Mouse (Mus musculus) thymus, adult 2 months (tissue): ENCODE measurements around the gene Pias1. TPM values are rescaled to one million over a fixed set of nuclear protein-coding genes. Genes with fewer than 3 reads are reported as not detected.
"Not testable (repeated sequence)": the region's sequence is repeated elsewhere in the genome, so short reads cannot be mapped to it uniquely, and the experiment has no call there.

Source experiments
- DNase-seq: peaks from one replicate; pipeline ENCODE4 v3.0.0; 2021
- H3K27ac ChIP-seq: fragments of 200-500 bp; 2 replicates; pipeline ENCODE4 v1.5.1; 2012; ENCODE audit warnings: low read length, control low read depth; ENCODE audit not compliant: control insufficient read depth, insufficient read depth
- H3K27me3 ChIP-seq: fragments of 200-500 bp; 2 replicates; pipeline ENCODE4 v1.6.1; 2012; ENCODE audit warnings: mild to moderate bottlenecking, low read length, moderate library complexity, mixed read lengths; ENCODE audit not compliant: control insufficient read depth, insufficient read depth
- H3K36me3 ChIP-seq: fragments of 200-500 bp; 2 replicates; pipeline ENCODE4 v1.6.1; 2012; ENCODE audit warnings: mild to moderate bottlenecking, low read length, moderate library complexity; ENCODE audit not compliant: control insufficient read depth, insufficient read depth
- H3K4me1 ChIP-seq: fragments of 200-500 bp; replicated peaks from 2 replicates; pipeline ENCODE4 v1.6.1; 2012; ENCODE audit warnings: low read length; ENCODE audit not compliant: control insufficient read depth, insufficient read depth
- H3K4me3 ChIP-seq: fragments of 200-500 bp; 2 replicates; pipeline ENCODE4 v1.5.1; 2012; ENCODE audit warnings: mild to moderate bottlenecking, low read length, control low read depth, moderate library complexity; ENCODE audit not compliant: control insufficient read depth, insufficient read depth
- CTCF ChIP-seq: fragments of 200-500 bp; IDR thresholded peaks from 2 replicates; pipeline ENCODE4 v1.5.1; 2012; ENCODE audit warnings: mild to moderate bottlenecking, control low read depth, low read length, moderate library complexity, borderline replicate concordance; ENCODE audit not compliant: control insufficient read depth, poor library complexity, insufficient read depth; ENCODE audit errors: extremely low read depth
- POLR2A ChIP-seq: fragments of 200-500 bp; IDR thresholded peaks from 2 replicates; pipeline ENCODE4 v1.6.1; 2012; ENCODE audit warnings: mild to moderate bottlenecking, low read length, control low read depth, moderate library complexity; ENCODE audit not compliant: control insufficient read depth, poor library complexity, insufficient read depth; ENCODE audit errors: extremely low read depth
- WGBS: fragments of 180-500 bp; shearing (Covaris S2); methylation state at CpG from one replicate; pipeline ENCODE4 v1.1.7; 2018; 5-methylcytosine and 5-hydroxymethylcytosine counted together
- polyA plus RNA-seq: library from polyadenylated mRNA; depleted of rRNA; stranded (reverse); fragments of >200 nt; gene quantifications from 2 replicates; pipeline ENCODE4 v1.2.3, GENCODE M21; 2012

Pias1 gene
- polyA plus RNA-seq, 1 experiment: 60.9 TPM

GRCm38 (mm10) chr9:62894486-62894885 lies 93.2 kb downstream of the Pias1 start:
- no peaks in the 10 kb centered on the region for H3K27me3 ChIP-seq
- DNase-seq: no peak
- no peak overlapping the region for H3K27ac ChIP-seq
- peaks cover 38% of the 10 kb centered on the region for H3K36me3 ChIP-seq
- H3K4me1 ChIP-seq: no peaks in the 10 kb centered on the region
- 96% methylated on average over 1 of the region's 1 CpGs for WGBS
- TF ChIP-seq POLR2A (no peak), CTCF (no peak)
- no peak overlapping the region for H3K4me3 ChIP-seq

GRCm38 (mm10) chr9:62881871-62882270 lies 105.9 kb downstream of the Pias1 start:
- no peaks in the 10 kb centered on the region for H3K4me1 ChIP-seq
- H3K27me3 ChIP-seq: no peaks in the 10 kb centered on the region
- TF ChIP-seq CTCF (no peak), POLR2A (no peak)
- 93% methylated on average over 12 of the region's 12 CpGs for WGBS
- H3K4me3 ChIP-seq: no peak overlapping the region
- H3K36me3 ChIP-seq: peaks cover 56% of the 10 kb centered on the region
- no peak overlapping the region for H3K27ac ChIP-seq
- DNase-seq: no peak

- Histone ChIP-seq H3K27ac (no peak overlapping the region), H3K27me3 (no peaks in the 10 kb centered on the region), H3K4me3 (no peak overlapping the region), H3K36me3 (peaks cover 19% of the 10 kb centered on the region), H3K4me1 (peaks cover 3% of the 10 kb centered on the region; the same call in 1 of the 2 replicates)
- TF ChIP-seq POLR2A: no peak
- no peak for TF ChIP-seq CTCF
- no peak for DNase-seq
- 95% methylated on average over 2 of the region's 2 CpGs for WGBS
Measured at GRCm38 (mm10) chr9:62877825-62878224, 109.9 kb downstream of the Pias1 start.

GRCm38 (mm10) chr9:62876966-62877616 lies 110.6 kb downstream of the Pias1 start:
- WGBS: 82% methylated on average over 7 of the region's 7 CpGs
- Histone ChIP-seq H3K4me3 (no peak overlapping the region), H3K4me1 (peaks cover 3% of the 10 kb centered on the region; the same call in 1 of the 2 replicates), H3K27ac (no peak overlapping the region), H3K27me3 (no peaks in the 10 kb centered on the region), H3K36me3 (peaks cover 13% of the 10 kb centered on the region)
- TF ChIP-seq CTCF: no peak
- no peak for DNase-seq

- Histone ChIP-seq H3K27ac (no peak overlapping the region), H3K27me3 (no peaks in the 10 kb centered on the region), H3K36me3 (no peaks in the 10 kb centered on the region), H3K4me1 (no peaks in the 10 kb centered on the region), H3K4me3 (no peak overlapping the region)
- TF ChIP-seq CTCF: no peak
- TF ChIP-seq POLR2A: no peak
- DNase-seq: no peak
Measured at GRCm38 (mm10) chr9:62870728-62871127, 117.0 kb downstream of the Pias1 start.

GRCm38 (mm10) chr9:62869236-62869635 lies 118.5 kb downstream of the Pias1 start:
- DNase-seq, H3K4me3 ChIP-seq, H3K36me3 ChIP-seq, H3K27me3 ChIP-seq, H3K4me1 ChIP-seq, H3K27ac ChIP-seq: not testable (repeated sequence)
- WGBS: 91% methylated on average over 4 of the region's 4 CpGs

GRCm38 (mm10) chr9:62860866-62861265 lies 126.9 kb downstream of the Pias1 start:
- H3K27ac ChIP-seq: no peak overlapping the region
- no peak overlapping the region for H3K4me3 ChIP-seq
- H3K27me3 ChIP-seq: no peaks in the 10 kb centered on the region
- 93% methylated on average over 4 of the region's 4 CpGs for WGBS
- no peak for DNase-seq
- H3K4me1 ChIP-seq: 0 out of 2 replicates have a peak, but pooled peaks cover 4% of the 10 kb centered on the region
- no peaks in the 10 kb centered on the region for H3K36me3 ChIP-seq
- no peak for TF ChIP-seq POLR2A
- no peak for TF ChIP-seq CTCF

GRCm38 (mm10) chr9:62860102-62860501 lies 127.6 kb downstream of the Pias1 start:
- H3K4me3 ChIP-seq, H3K27ac ChIP-seq, DNase-seq, H3K27me3 ChIP-seq, H3K4me1 ChIP-seq, H3K36me3 ChIP-seq: not testable (repeated sequence)
- 83% methylated on average over 7 of the region's 7 CpGs for WGBS
